In the genomic region with DNA sequence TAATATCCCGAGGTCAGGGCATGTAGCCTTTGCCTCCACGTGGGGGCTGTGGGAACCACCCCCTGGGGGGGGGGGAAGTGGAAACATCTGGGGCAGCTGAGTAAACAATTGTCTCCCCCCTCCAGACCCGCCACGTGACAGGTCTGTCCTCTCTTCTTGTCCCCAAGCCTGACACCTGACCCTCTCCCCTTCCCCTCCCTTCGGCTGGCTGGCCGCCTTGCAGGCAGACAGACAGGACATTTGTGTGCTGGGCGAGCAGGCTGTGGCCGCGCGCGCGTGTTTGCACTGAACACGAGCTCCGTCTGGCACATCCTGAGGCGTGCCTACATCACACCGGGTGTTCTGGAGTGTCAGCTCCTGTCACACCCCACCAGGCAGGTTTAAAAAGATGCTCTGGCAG, we compare ENCODE assay signal across 9 mouse cellular contexts. TPM values are rescaled to one million over a fixed set of nuclear protein-coding genes. Genes with fewer than 3 reads are reported as not detected.
DNase-seq lines count a peak whose midpoint lies in the region; ATAC-seq and TF ChIP-seq lines count a peak whose summit lies in the region.
"Had no signal": no experiment of that assay in that cellular context is flagged by ENCODE, and none has a peak within 500 bp of the region (broad histone marks: within the 10 kb centered on the region; RNA-seq: fewer than 3 reads in every experiment).

No protein-coding gene starts in this region.

- peak overlapping the region; percentile 51 for H3K4me2 ChIP-seq in hindbrain, postnatal 0 days (ENCODE audit: low read depth, low read length)
- H3K4me2 ChIP-seq: liver, embryonic 15.5 days had no signal

- H3K4me1 ChIP-seq in heart, embryonic 10.5 days = peaks cover 32% of the 10 kb centered on the region
- H3K4me1 ChIP-seq in hindbrain, postnatal 0 days (ENCODE audit: insufficient read depth, low read length) = peaks cover 22% of the 10 kb centered on the region

- peak overlapping the region; percentile 42; the same call in 1 of the 2 replicates for H3K27ac ChIP-seq in heart, embryonic 10.5 days
- H3K27ac ChIP-seq in hindbrain, postnatal 0 days = no peak overlapping the region
- H3K27ac ChIP-seq: liver, embryonic 15.5 days had no signal

- intact Hi-C loops in heart, postnatal 36 days (cut with DNase I) = no loop called here

- no peak for DNase-seq in heart, embryonic 10.5 days (ENCODE audit: low spot score)
- no peak for DNase-seq in heart, postnatal 36 days
- DNase-seq in 416B (ENCODE audit: low read depth) = peak; percentile 14
- DNase-seq in embryo, embryonic 10 days (ENCODE audit: low spot score) = peak; percentile 79
- DNase-seq in hindbrain, postnatal 0 days (ENCODE audit: low spot score) = peak; percentile 67
- DNase-seq in right cerebral cortex, postnatal 14 days = peak; percentile 45
- DNase-seq in gastrocnemius, adult 18-20 months (ENCODE audit: low spot score) = no peak
- DNase-seq in ovary, postnatal 14 days (ENCODE audit: low spot score) = no peak

- H3K9ac ChIP-seq in hindbrain, postnatal 0 days (replicated peaks; ENCODE audit: low read length) = peak overlapping the region; percentile 45
- H3K9ac ChIP-seq: liver, embryonic 15.5 days had no signal

- peaks cover 96% of the 10 kb centered on the region for H3K27me3 ChIP-seq in heart, embryonic 10.5 days (ENCODE audit: insufficient read depth, poor library complexity, severe bottlenecking)
- H3K27me3 ChIP-seq in hindbrain, postnatal 0 days (ENCODE audit: insufficient read depth, low read length) = no peaks in the 10 kb centered on the region

- TF ChIP-seq CTCF in hindbrain, postnatal 0 days (IDR thresholded peaks at IDR 0.05; ENCODE audit: low read depth) = no peak

- WGBS in heart, embryonic 10.5 days = 6% methylated on average over 16 of the region's 16 CpGs
- WGBS in hindbrain, postnatal 0 days = 3% methylated on average over 16 of the region's 16 CpGs

- no peaks in the 10 kb centered on the region for H3K36me3 ChIP-seq in heart, embryonic 10.5 days
- H3K36me3 ChIP-seq in hindbrain, postnatal 0 days (ENCODE audit: insufficient read depth, low read length) = no peaks in the 10 kb centered on the region
- H3K36me3 ChIP-seq: liver, embryonic 15.5 days had no signal

- ATAC-seq in hindbrain, postnatal 0 days = no peak

- H3K4me3 ChIP-seq in heart, embryonic 10.5 days = peak overlapping the region; percentile 46
- peak overlapping the region; percentile 18; the same call in 1 of the 2 replicates for H3K4me3 ChIP-seq in hindbrain, postnatal 0 days (ENCODE audit: low read length)
- H3K4me3 ChIP-seq: liver, embryonic 15.5 days had no signal

- no peaks in the 10 kb centered on the region for H3K9me3 ChIP-seq in heart, embryonic 10.5 days
- H3K9me3 ChIP-seq in hindbrain, postnatal 0 days (ENCODE audit: low read length) = no peaks in the 10 kb centered on the region
- H3K9me3 ChIP-seq: liver, embryonic 15.5 days had no signal

RNA-seq across cellular contexts. Expression of gene Dtx1, which starts 5.2 kb away (rescaled TPM):
- polyA plus RNA-seq in heart, embryonic 10.5 days (2016; fragmentation: Nextera tagmentation; extraction: Ambion mirVana) = 0.28 and 0.41 TPM in 2 replicates
- 1 to 10 TPM; 1.8 to 1.9 TPM for total RNA-seq in heart, postnatal 36 days (2021)
- 230 and 246 TPM in 2 replicates for total RNA-seq in hindbrain, postnatal 0 days (2014; rRNA removed)
- polyA plus RNA-seq in hindbrain, postnatal 0 days (2015; fragmentation: Nextera tagmentation; extraction: Ambion mirVana) = 51.4 and 52.9 TPM in 2 replicates
- total RNA-seq in gastrocnemius, adult 18-20 months (2021) = under 1 TPM; 0.41 to 0.74 TPM

RNA-seq across cellular contexts. Expression of gene Oas2, which starts 43.1 kb away (rescaled TPM):
- polyA plus RNA-seq in heart, embryonic 10.5 days (2016; fragmentation: Nextera tagmentation; extraction: Ambion mirVana) = not detected in 2 replicates
- 1 to 10 TPM in 1 of 2 experiments, under 1 TPM in 1; 0.80 to 2.4 TPM for total RNA-seq in heart, postnatal 36 days (2021)
- total RNA-seq in hindbrain, postnatal 0 days (2014; rRNA removed) = 0.43 and 1.3 TPM in 2 replicates
- polyA plus RNA-seq in hindbrain, postnatal 0 days (2015; fragmentation: Nextera tagmentation; extraction: Ambion mirVana) = 0.24 and 0.45 TPM in 2 replicates
- total RNA-seq in gastrocnemius, adult 18-20 months (2021) = under 1 TPM; 0.19 to 0.25 TPM

RNA-seq across cellular contexts. Expression of gene Rasal1, which starts 57.9 kb away (rescaled TPM):
- polyA plus RNA-seq in heart, embryonic 10.5 days (2016; fragmentation: Nextera tagmentation; extraction: Ambion mirVana) = 0.16 and 0.60 TPM in 2 replicates
- not detected for total RNA-seq in heart, postnatal 36 days (2021)
- 3.9 and 8.2 TPM in 2 replicates for total RNA-seq in hindbrain, postnatal 0 days (2014; rRNA removed)
- polyA plus RNA-seq in hindbrain, postnatal 0 days (2015; fragmentation: Nextera tagmentation; extraction: Ambion mirVana) = 3.2 and 4.7 TPM in 2 replicates
- not detected for total RNA-seq in gastrocnemius, adult 18-20 months (2021)

Comparison
In these comparisons a context has a peak if more than half of its experiments do, and no peak if none do; other contexts are left out.
1. DNase-seq: peak in 416B (single experiment), embryo, embryonic 10 days (single experiment), hindbrain, postnatal 0 days (single experiment) and right cerebral cortex, postnatal 14 days (single experiment); none in heart, embryonic 10.5 days (single experiment), heart, postnatal 36 days (0 of 2), gastrocnemius, adult 18-20 months (single experiment) and ovary, postnatal 14 days (single experiment).
2. RNA of gene Dtx1, which starts 5.2 kb away (total RNA-seq): 230 to 246 TPM in hindbrain, postnatal 0 days; 1.8 to 1.9 TPM in heart, postnatal 36 days and 0.41 to 0.74 TPM in gastrocnemius, adult 18-20 months; every median in the first group is over 10 times any median in the second.